Mouse (Mus musculus) hematopoietic stem cell, adult 5-6 weeks (primary cell): ENCODE measurements around the gene Vmn2r14. TPM values are rescaled to one million over a fixed set of nuclear protein-coding genes. Genes with fewer than 3 reads are reported as not detected.
"Not testable (repeated sequence)": the region's sequence is repeated elsewhere in the genome, so short reads cannot be mapped to it uniquely, and the experiment has no call there.

Source experiments
- ATAC-seq, 2 experiments: fragments of 125-278 bp in 1 of 2; replicated peaks in 1 of 2; 2 replicates each; pipeline ENCODE4 v1.8.0; 2016 to 2017; ENCODE audit warnings: inconsistent platforms in 2 of 2, mild to moderate bottlenecking in 2 of 2, moderate number of reproducible peaks in 2 of 2, low read depth in 1 of 2, moderate TSS enrichment in 1 of 2; ENCODE audit not compliant: low FRiP score in 2 of 2, poor library complexity in 2 of 2, severe bottlenecking in 2 of 2, insufficient read depth in 1 of 2, low TSS enrichment in 1 of 2
- total RNA-seq: library from RNA; stranded (forward); fragments of 172-1452, 232-1000 nt; gene quantifications from 2 replicates; pipeline ENCODE4 v1.2.3, GENCODE M21; 2017

The Vmn2r14 gene
- not detected in 2 replicates for total RNA-seq

DNA sequence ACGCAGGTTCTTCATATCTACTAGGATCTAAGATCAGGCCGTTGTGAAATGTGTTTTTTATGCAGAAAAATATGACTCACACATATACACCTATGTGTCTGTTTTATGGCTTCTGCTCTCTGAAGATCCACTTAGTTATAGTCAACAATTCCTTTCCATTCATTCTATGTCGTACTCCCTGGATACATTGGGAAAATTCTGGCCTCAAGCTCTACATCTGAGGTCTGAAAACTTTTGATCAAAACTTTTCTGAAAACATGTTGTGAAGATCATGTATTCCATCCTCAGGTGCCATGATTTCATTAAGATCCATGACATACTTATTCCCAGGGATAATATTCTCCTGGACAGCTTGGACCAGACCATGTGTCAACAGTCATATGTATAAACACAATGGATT, at the start of gene Vmn2r14:
Gene Vmn2r14 (minus strand): TSS at position 101 of the 400 bp plus-strand sequence.
- no peak for ATAC-seq

DNA sequence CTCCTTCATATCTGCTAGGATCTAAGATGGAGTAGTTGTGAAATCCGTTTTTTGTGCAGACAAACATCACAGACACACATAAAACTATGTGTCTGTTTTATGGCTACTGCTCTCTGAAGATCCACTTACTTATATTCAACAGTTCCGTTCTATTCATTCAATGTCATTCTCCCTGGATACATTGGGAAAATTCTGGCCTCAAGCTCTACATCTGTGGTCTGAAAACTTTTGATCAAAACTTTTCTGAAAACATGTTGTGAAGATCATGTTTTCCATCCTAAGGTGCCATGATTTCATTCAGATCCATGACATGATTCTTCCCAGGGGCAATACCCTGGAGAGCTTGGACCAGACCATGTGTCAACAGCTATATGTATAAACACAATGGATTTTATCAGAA, 32.4 kb downstream of the Vmn2r14 start, which contains the start of gene Vmn2r13:
Gene Vmn2r13 (minus strand): TSS at position 101 of the 400 bp plus-strand sequence.
- not testable (repeated sequence) for ATAC-seq

DNA sequence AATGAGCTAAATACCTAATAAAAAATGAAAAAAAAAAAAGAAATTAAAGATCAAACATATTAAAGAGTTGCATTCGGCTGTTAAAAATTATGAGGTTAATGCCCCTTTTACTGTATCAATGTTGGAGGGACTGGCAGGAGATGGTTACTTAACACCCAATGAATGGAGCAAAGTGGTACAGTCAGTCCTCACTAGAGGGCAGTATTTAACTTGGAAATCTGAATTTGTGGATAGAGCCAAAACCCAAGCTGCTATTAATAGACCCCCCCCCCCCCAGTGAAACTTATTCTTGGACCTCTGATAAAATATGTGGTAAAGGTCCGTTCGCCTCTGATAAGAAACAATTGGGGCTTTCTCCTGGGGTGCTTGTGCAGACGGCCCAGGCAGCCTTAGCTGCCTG, 57.7 kb downstream of the Vmn2r14 start:
- ATAC-seq = not testable (repeated sequence)

Other genes starting within 250 kb of the Vmn2r14 start
- not detected in 2 replicates for gene Vmn2r10, start 218.2 kb downstream of the Vmn2r14 start, total RNA-seq
- not detected in 2 replicates for gene Vmn2r11, start 165.1 kb downstream of the Vmn2r14 start, total RNA-seq
- gene Vmn2r12, start 126.8 kb downstream of the Vmn2r14 start, total RNA-seq = not detected in 2 replicates
- not detected in 2 replicates for gene Vmn2r13, start 32.5 kb downstream of the Vmn2r14 start, total RNA-seq
- not detected in 2 replicates for gene Vmn2r15, start 72.9 kb upstream of the Vmn2r14 start, total RNA-seq
- gene Vmn2r16, start 105.5 kb upstream of the Vmn2r14 start, total RNA-seq = not detected in 2 replicates
- gene Vmn2r17, start 195.0 kb upstream of the Vmn2r14 start, total RNA-seq = not detected in 2 replicates